Mouse (Mus musculus) hindbrain, embryonic 13.5 days (tissue): ENCODE results near the gene Elmod3. TPM values are rescaled to one million over a fixed set of nuclear protein-coding genes. Genes with fewer than 3 reads are reported as not detected.

Experiments used
- ATAC-seq: fragments of 200-750 bp; cut with Nextera tagmentation; 2 replicates; pipeline ENCODE4 v1.8.0; 2017; ENCODE audit warnings: moderate TSS enrichment; ENCODE audit not compliant: low FRiP score
- H3K27ac ChIP-seq: fragments of 300-500 bp; sonication (generic); 2 replicates; pipeline ENCODE4 v1.5.1; 2015; ENCODE audit warnings: inconsistent platforms, mild to moderate bottlenecking, moderate library complexity
- H3K27me3 ChIP-seq: fragments of 300-500 bp; sonication (generic); 2 replicates; pipeline ENCODE4 v1.6.1; 2015; ENCODE audit warnings: mild to moderate bottlenecking, inconsistent platforms
- H3K36me3 ChIP-seq: fragments of 300-500 bp; sonication (generic); 2 replicates; pipeline ENCODE4 v1.6.1; 2015; ENCODE audit warnings: mild to moderate bottlenecking, inconsistent platforms
- H3K4me1 ChIP-seq: fragments of 300-500 bp; sonication (generic); replicated peaks from 2 replicates; pipeline ENCODE4 v1.6.1; 2015; ENCODE audit warnings: inconsistent platforms
- H3K4me2 ChIP-seq: fragments of 300-500 bp; sonication (generic); 2 replicates; pipeline ENCODE4 v1.6.1; 2015; ENCODE audit warnings: inconsistent platforms, mild to moderate bottlenecking, moderate library complexity
- H3K4me3 ChIP-seq: fragments of 300-500 bp; sonication (generic); 2 replicates; pipeline ENCODE4 v1.5.1; 2015; ENCODE audit warnings: mild to moderate bottlenecking, inconsistent platforms
- H3K9ac ChIP-seq: fragments of 300-500 bp; sonication (generic); 2 replicates; pipeline ENCODE4 v1.6.1; 2015; ENCODE audit warnings: mild to moderate bottlenecking, inconsistent platforms
- H3K9me3 ChIP-seq: fragments of 300-500 bp; sonication (generic); 2 replicates; pipeline ENCODE4 v1.6.1; 2016; ENCODE audit warnings: inconsistent platforms
- WGBS: fragments of 180-500 bp; shearing (Covaris S2); methylation state at CpG from one replicate; pipeline ENCODE4 v1.1.7; 2015; 5-methylcytosine and 5-hydroxymethylcytosine counted together
- polyA plus RNA-seq: library from polyadenylated mRNA; unstranded; fragments of >200 nt; fragmentation: Nextera tagmentation; extraction: Ambion mirVana; gene quantifications from 2 replicates; pipeline ENCODE4 v1.2.1, GENCODE M21; 2015

Elmod3 gene
- polyA plus RNA-seq, 1 experiment from 2014 or later: 15.5 TPM

GRCm38 (mm10) chr6:72521607-72522006, 76.6 kb downstream of the Elmod3 start, which contains the start of gene Sh2d6:
Gene Sh2d6, minus strand, starts transcription at chr6:72521707.
- Histone ChIP-seq H3K9ac (no peak within 1 kb of the TSS), H3K4me2 (no peak within 1 kb of the TSS), H3K4me3 (no peak within 1 kb of the TSS), H3K36me3 (no peaks in the 10 kb centered on the region), H3K9me3 (no peaks in the 10 kb centered on the region), H3K27me3 (no peaks in the 10 kb centered on the region), H3K27ac (peak within 1 kb of the TSS; percentile 98), H3K4me1 (peaks cover 33% of the 10 kb centered on the region)
- 93% methylated on average over 5 of the region's 5 CpGs for WGBS
- no peak for ATAC-seq

- no peak for ATAC-seq
- H3K4me1 ChIP-seq: peaks cover 33% of the 10 kb centered on the region
- 95% methylated on average over 5 of the region's 5 CpGs for WGBS
- H3K27me3 ChIP-seq: no peaks in the 10 kb centered on the region
- H3K4me2 ChIP-seq: no peak overlapping the region
- peak overlapping the region; percentile 98 for H3K27ac ChIP-seq
- H3K4me3 ChIP-seq: no peak overlapping the region
- no peaks in the 10 kb centered on the region for H3K9me3 ChIP-seq
- H3K9ac ChIP-seq: no peak overlapping the region
- H3K36me3 ChIP-seq: no peaks in the 10 kb centered on the region
Observed at GRCm38 (mm10) chr6:72520904-72521303, 77.3 kb downstream of the Elmod3 start.

GRCm38 (mm10) chr6:72519892-72520663, 78.1 kb downstream of the Elmod3 start:
- H3K4me3 ChIP-seq: no peak overlapping the region; the same call in 1 of the 2 replicates

GRCm38 (mm10) chr6:72519303-72519702, 78.9 kb downstream of the Elmod3 start:
- peak; percentile 51 for ATAC-seq
- H3K4me1 ChIP-seq: peaks cover 42% of the 10 kb centered on the region
- peak overlapping the region; percentile 98 for H3K27ac ChIP-seq
- peak overlapping the region; percentile 58; the same call in 1 of the 2 replicates for H3K9ac ChIP-seq
- WGBS: 14% methylated on average over 8 of the region's 8 CpGs
- H3K27me3 ChIP-seq: no peaks in the 10 kb centered on the region
- no peaks in the 10 kb centered on the region for H3K9me3 ChIP-seq
- no peak overlapping the region; the same call in 1 of the 2 replicates for H3K4me3 ChIP-seq
- H3K4me2 ChIP-seq: peak overlapping the region; percentile 47
- no peaks in the 10 kb centered on the region for H3K36me3 ChIP-seq

More at GRCm38 (mm10) chr6:72519892-72520663, 78.1 kb downstream of the Elmod3 start:
- H3K27me3 ChIP-seq: no peaks in the 10 kb centered on the region
- H3K4me2 ChIP-seq: peak overlapping the region; percentile 47
- H3K27ac ChIP-seq: peak overlapping the region; percentile 98
- H3K9ac ChIP-seq: peak overlapping the region; percentile 47; the same call in 1 of the 2 replicates
- H3K36me3 ChIP-seq: no peaks in the 10 kb centered on the region
- 6% methylated on average over 10 of the region's 10 CpGs for WGBS
- peak; percentile 93 for ATAC-seq
- peaks cover 41% of the 10 kb centered on the region for H3K4me1 ChIP-seq
- no peaks in the 10 kb centered on the region for H3K9me3 ChIP-seq

GRCm38 (mm10) chr6:72518842-72519241, 79.4 kb downstream of the Elmod3 start:
- no peak overlapping the region for H3K9ac ChIP-seq
- no peaks in the 10 kb centered on the region for H3K27me3 ChIP-seq
- H3K27ac ChIP-seq: peak overlapping the region; percentile 98
- H3K9me3 ChIP-seq: no peaks in the 10 kb centered on the region
- no peak overlapping the region for H3K4me3 ChIP-seq
- H3K4me1 ChIP-seq: peaks cover 46% of the 10 kb centered on the region
- WGBS: 100% methylated on average over 1 of the region's 1 CpGs
- no peaks in the 10 kb centered on the region for H3K36me3 ChIP-seq
- peak overlapping the region; percentile 47; the same call in 1 of the 2 replicates for H3K4me2 ChIP-seq
- ATAC-seq: no peak

Other genes with a start within 250 kb of the Elmod3 start
- gene Tmem150a, start 243.0 kb downstream of the Elmod3 start, polyA plus RNA-seq: 14.4 and 16.0 TPM in 2 replicates
- 141 and 147 TPM in 2 replicates for gene Rnf181, start 231.5 kb downstream of the Elmod3 start, polyA plus RNA-seq
- 18.8 and 20.8 TPM in 2 replicates for gene Vamp5, start 217.9 kb downstream of the Elmod3 start, polyA plus RNA-seq
- gene Vamp8, start 207.7 kb downstream of the Elmod3 start, polyA plus RNA-seq: 25.9 and 29.4 TPM in 2 replicates
- 15.3 and 19.4 TPM in 2 replicates for gene Ggcx, start 184.1 kb downstream of the Elmod3 start, polyA plus RNA-seq
- gene Mat2a, start 158.9 kb downstream of the Elmod3 start, polyA plus RNA-seq: 388 and 410 TPM in 2 replicates
- 0.41 and 1.0 TPM in 2 replicates for gene Sh2d6, start 76.7 kb downstream of the Elmod3 start, polyA plus RNA-seq
- gene Capg, start 54.0 kb downstream of the Elmod3 start, polyA plus RNA-seq: 9.2 and 10.2 TPM in 2 replicates
- gene Retsat, start 62 bp upstream of the Elmod3 start, polyA plus RNA-seq: 4.8 and 5.9 TPM in 2 replicates
- 37.1 and 38.1 TPM in 2 replicates for gene Tgoln1, start 18.6 kb upstream of the Elmod3 start, polyA plus RNA-seq
- gene Tcf7l1, start 190.8 kb upstream of the Elmod3 start, polyA plus RNA-seq: 7.4 and 8.0 TPM in 2 replicates